23 mouse cellular contexts compared by ENCODE assay signal in genomic region chr5:22119296-22119695, GRCm38 (mm10).
A peak's percentile ranks its signal among the peaks of the same experiment; 100 is the strongest.
DNase-seq lines count a peak whose midpoint lies in the region; ATAC-seq and TF ChIP-seq lines count a peak whose summit lies in the region.
"Had no signal": no experiment of that assay in that cellular context is flagged by ENCODE, and none has a peak within 500 bp of the region (broad histone marks: within the 10 kb centered on the region; RNA-seq: fewer than 3 reads in every experiment).

No protein-coding gene starts in this region.

- H3K27ac ChIP-seq in liver, adult 2 months (replicated peaks; ENCODE audit: insufficient read depth, low read depth, low read length): no peak overlapping the region
- H3K27ac ChIP-seq in liver, postnatal 0 days (ENCODE audit: low read depth): no peak overlapping the region
- H3K27ac ChIP-seq: embryonic facial prominence, embryonic 10.5 days; forebrain, embryonic 15.5 days; hindbrain, embryonic 10.5 days; midbrain, embryonic 10.5 days had no signal

- no peak overlapping the region for H3K4me2 ChIP-seq in liver, postnatal 0 days (ENCODE audit: low read depth, low read length)
- H3K4me2 ChIP-seq: forebrain, embryonic 15.5 days; heart, embryonic 11.5 days; liver, embryonic 11.5 days had no signal

- TF ChIP-seq POLR2A in liver, adult 2 months (IDR thresholded peaks at IDR 0.05; ENCODE audit: extremely low read depth, insufficient read depth, low read length): no peak

- H3K79me2 ChIP-seq in liver, adult 2 months (ENCODE audit: control insufficient read depth, insufficient read depth, low read length): no peaks in the 10 kb centered on the region

- H3K4me1 ChIP-seq in liver, adult 2 months (ENCODE audit: control insufficient read depth, insufficient read depth, low read length): no peaks in the 10 kb centered on the region
- H3K4me1 ChIP-seq in liver, postnatal 0 days (ENCODE audit: insufficient read depth): no peaks in the 10 kb centered on the region
- H3K4me1 ChIP-seq: embryonic facial prominence, embryonic 10.5 days; forebrain, embryonic 15.5 days; midbrain, embryonic 10.5 days had no signal

- 76% methylated on average over 1 of the region's 1 CpGs for WGBS in liver, adult 2 months
- 45% methylated on average over 1 of the region's 1 CpGs for WGBS in liver, postnatal 0 days (ENCODE audit: insufficient replicate concordance)

- ATAC-seq in liver, postnatal 0 days: no peak
- no peak for ATAC-seq in inflammation-experienced regulatory T-cells, adult 6 months
- ATAC-seq: forebrain, embryonic 15.5 days had no signal

- no peaks in the 10 kb centered on the region for H3K9me3 ChIP-seq in liver, postnatal 0 days (ENCODE audit: low read length)
- H3K9me3 ChIP-seq: embryonic facial prominence, embryonic 10.5 days; forebrain, embryonic 15.5 days; hindbrain, embryonic 10.5 days; midbrain, embryonic 10.5 days had no signal

- H3K27me3 ChIP-seq in liver, adult 2 months (ENCODE audit: control insufficient read depth, insufficient read depth, low read length): no peaks in the 10 kb centered on the region
- H3K27me3 ChIP-seq in liver, postnatal 0 days (ENCODE audit: insufficient read depth, low read length): no peaks in the 10 kb centered on the region
- H3K27me3 ChIP-seq: forebrain, embryonic 15.5 days had no signal

- TF ChIP-seq CTCF in liver, adult 2 months (IDR thresholded peaks at IDR 0.05; ENCODE audit: low read depth, low read length): no peak
- TF ChIP-seq CTCF in liver, postnatal 0 days (IDR thresholded peaks at IDR 0.05; ENCODE audit: low read depth): no peak

- no peak for TF ChIP-seq EP300 in liver, postnatal 0 days (IDR thresholded peaks at IDR 0.05; ENCODE audit: low read depth)

- intact Hi-C loops in heart, postnatal 36 days (cut with DNase I): no loop called here

- no peak overlapping the region for H3K9ac ChIP-seq in liver, adult 2 months (ENCODE audit: low read depth, low read length)
- H3K9ac ChIP-seq in liver, postnatal 0 days (replicated peaks): no peak overlapping the region
- H3K9ac ChIP-seq: forebrain, embryonic 15.5 days had no signal

- H3K4me3 ChIP-seq in liver, adult 2 months (ENCODE audit: insufficient read depth, low read depth, low read length): no peak overlapping the region
- no peak overlapping the region for H3K4me3 ChIP-seq in liver, postnatal 0 days (ENCODE audit: low read depth, low read length)
- H3K4me3 ChIP-seq: embryonic facial prominence, embryonic 10.5 days; forebrain, embryonic 15.5 days; hindbrain, embryonic 10.5 days; midbrain, embryonic 10.5 days had no signal

- DNase-seq in liver, adult 2 months (ENCODE audit: extremely low read depth, low read depth, low spot score): peak; percentile 5
- DNase-seq in liver, postnatal 0 days: no peak
- DNase-seq in cerebellum, adult 8-10 months: peak; percentile 53
- DNase-seq in cerebellum, postnatal 36 days: peak; percentile 36 to 52
- no peak for DNase-seq in embryo, embryonic 9.5 days (ENCODE audit: extremely low spot score)
- no peak for DNase-seq in heart, postnatal 36 days
- DNase-seq: adrenal gland, postnatal 10 days; B cell, adult 2 months; gastrocnemius, postnatal 14 days; heart, adult 11 months; kidney, adult 8-10 months; kidney, postnatal 10 days; lung, adult 18-20 months; lung, postnatal 10 days; right cerebral cortex, postnatal 14 days; spleen, adult 18-20 months had no signal

- H3K36me3 ChIP-seq in liver, adult 2 months (ENCODE audit: control insufficient read depth, insufficient read depth, low read length): no peaks in the 10 kb centered on the region
- H3K36me3 ChIP-seq in liver, postnatal 0 days (replicated peaks; ENCODE audit: insufficient read depth, low read length): no peaks in the 10 kb centered on the region
- H3K36me3 ChIP-seq: embryonic facial prominence, embryonic 10.5 days; forebrain, embryonic 15.5 days; hindbrain, embryonic 10.5 days; midbrain, embryonic 10.5 days had no signal

Comparison
In these comparisons a context has a peak if more than half of its experiments do, and no peak if none do; other contexts are left out.
1. DNase-seq: peak in liver, adult 2 months (single experiment), cerebellum, adult 8-10 months (single experiment) and cerebellum, postnatal 36 days (2 of 2); none in liver, postnatal 0 days (single experiment), embryo, embryonic 9.5 days (single experiment) and heart, postnatal 36 days (0 of 2).